In the genomic region with DNA sequence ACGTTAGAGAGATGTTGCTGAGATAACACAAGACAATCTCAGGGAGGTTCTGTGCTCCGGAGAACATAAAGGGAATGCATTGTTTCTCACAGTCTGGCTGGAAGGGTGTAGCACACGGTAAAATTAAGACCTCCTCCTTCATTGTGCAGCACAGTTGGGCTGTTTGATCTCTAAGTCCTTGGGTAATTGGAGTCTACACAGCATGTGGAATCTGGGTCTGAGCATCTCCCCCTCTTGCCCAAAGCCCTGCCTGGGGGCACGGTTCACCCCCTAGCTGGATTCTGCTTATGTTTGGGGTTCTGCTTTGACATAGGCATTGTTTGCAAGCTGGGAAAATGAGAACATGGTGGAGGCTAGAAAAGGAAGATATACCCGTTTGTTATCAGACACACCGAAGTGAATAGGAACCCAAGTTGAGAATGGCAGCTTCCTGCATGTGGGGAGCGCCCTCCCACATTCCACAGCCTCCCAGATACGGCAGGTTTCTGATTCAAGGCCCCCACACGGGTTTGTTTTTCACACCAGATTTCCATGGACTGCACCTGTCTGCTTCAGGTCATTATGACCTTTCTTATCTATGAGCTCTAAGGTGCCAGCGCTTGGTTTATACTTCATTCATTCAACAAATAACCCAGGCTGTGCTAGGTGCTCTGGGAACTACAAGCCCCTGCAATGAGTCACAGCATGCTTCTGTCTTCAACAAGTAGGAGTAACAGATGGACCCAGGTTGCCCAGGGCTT, we compare ENCODE assay signal across 14 mouse cellular contexts.
DNase-seq lines count a peak whose midpoint lies in the region; ATAC-seq and TF ChIP-seq lines count a peak whose summit lies in the region.
"Had no signal": no experiment of that assay in that cellular context is flagged by ENCODE, and none has a peak within 500 bp of the region (broad histone marks: within the 10 kb centered on the region; RNA-seq: fewer than 3 reads in every experiment).

No protein-coding gene starts in this region.

- WGBS in kidney, embryonic 16.5 days, result 42% methylated on average over 10 of the region's 10 CpGs
- WGBS in embryonic facial prominence, embryonic 13.5 days, result 26% methylated on average over 10 of the region's 10 CpGs
- 45% methylated on average over 10 of the region's 10 CpGs for WGBS in limb, embryonic 14.5 days

- peaks cover 32% of the 10 kb centered on the region for H3K4me1 ChIP-seq in kidney, embryonic 16.5 days (ENCODE audit: insufficient read depth, low read length)
- H3K4me1 ChIP-seq in embryonic facial prominence, embryonic 13.5 days, result peaks cover 40% of the 10 kb centered on the region
- H3K4me1 ChIP-seq in limb, embryonic 14.5 days (ENCODE audit: control insufficient read depth, insufficient read depth, low read length), result peaks cover 8% of the 10 kb centered on the region; the same call in 1 of the 2 replicates

- H3K9ac ChIP-seq in kidney, embryonic 16.5 days (replicated peaks; ENCODE audit: low read length), result no peak overlapping the region
- no peak overlapping the region for H3K9ac ChIP-seq in embryonic facial prominence, embryonic 13.5 days
- H3K9ac ChIP-seq in limb, embryonic 14.5 days (ENCODE audit: low read depth, low read length, severe bottlenecking), result peak overlapping the region; percentile 34; the same call in 1 of the 2 replicates
- H3K9ac ChIP-seq: hindbrain, embryonic 13.5 days; liver, embryonic 15.5 days had no signal

- ATAC-seq in kidney, embryonic 16.5 days (ENCODE audit: low FRiP score, low TSS enrichment), result no peak
- ATAC-seq in embryonic facial prominence, embryonic 13.5 days (ENCODE audit: insufficient number of reproducible peaks, insufficient read depth, low FRiP score, low TSS enrichment, low read depth), result no peak
- no peak for ATAC-seq in limb, embryonic 14.5 days (ENCODE audit: low FRiP score, low read depth)
- no peak for ATAC-seq in megakaryocyte progenitor cell, adult 5-6 weeks (replicated peaks; ENCODE audit: poor library complexity)
- ATAC-seq: CD4-positive, CD25-positive, alpha-beta regulatory T cell, adult 4 months had no signal

- H3K9me3 ChIP-seq in kidney, embryonic 16.5 days (ENCODE audit: low read length), result no peaks in the 10 kb centered on the region
- H3K9me3 ChIP-seq in embryonic facial prominence, embryonic 13.5 days, result no peaks in the 10 kb centered on the region
- H3K9me3 ChIP-seq in limb, embryonic 14.5 days (ENCODE audit: control insufficient read depth, low read length), result no peaks in the 10 kb centered on the region
- H3K9me3 ChIP-seq: hindbrain, embryonic 13.5 days; liver, embryonic 15.5 days had no signal

- H3K27ac ChIP-seq in kidney, embryonic 16.5 days (ENCODE audit: low read length), result no peak overlapping the region
- peak overlapping the region; percentile 44; the same call in 1 of the 2 replicates for H3K27ac ChIP-seq in embryonic facial prominence, embryonic 13.5 days
- H3K27ac ChIP-seq in limb, embryonic 14.5 days (replicated peaks; ENCODE audit: low read depth, low read length), result no peak overlapping the region
- H3K27ac ChIP-seq: hindbrain, embryonic 13.5 days; liver, embryonic 15.5 days had no signal

- H3K4me2 ChIP-seq in kidney, embryonic 16.5 days (replicated peaks; ENCODE audit: low read depth, low read length), result peak overlapping the region; percentile 35
- peak overlapping the region; percentile 48 for H3K4me2 ChIP-seq in embryonic facial prominence, embryonic 13.5 days
- H3K4me2 ChIP-seq in limb, embryonic 14.5 days (replicated peaks; ENCODE audit: low read depth, low read length, severe bottlenecking), result peak overlapping the region; percentile 30
- H3K4me2 ChIP-seq: hindbrain, embryonic 13.5 days; liver, embryonic 15.5 days had no signal

- H3K27me3 ChIP-seq in kidney, embryonic 16.5 days (ENCODE audit: insufficient read depth, low read length), result peaks cover 25% of the 10 kb centered on the region
- peaks cover 74% of the 10 kb centered on the region for H3K27me3 ChIP-seq in embryonic facial prominence, embryonic 13.5 days
- H3K27me3 ChIP-seq in limb, embryonic 14.5 days (ENCODE audit: control insufficient read depth, insufficient read depth, low read length), result peaks cover 37% of the 10 kb centered on the region

- peak overlapping the region; percentile 18; the same call in 1 of the 2 replicates for H3K4me3 ChIP-seq in kidney, embryonic 16.5 days (ENCODE audit: low read length)
- peak overlapping the region; percentile 27 for H3K4me3 ChIP-seq in embryonic facial prominence, embryonic 13.5 days
- peak overlapping the region; percentile 21 for H3K4me3 ChIP-seq in limb, embryonic 14.5 days (replicated peaks; ENCODE audit: low read length)
- H3K4me3 ChIP-seq: hindbrain, embryonic 13.5 days; liver, embryonic 15.5 days had no signal

- no peaks in the 10 kb centered on the region for H3K36me3 ChIP-seq in kidney, embryonic 16.5 days (ENCODE audit: insufficient read depth, low read length)
- no peaks in the 10 kb centered on the region for H3K36me3 ChIP-seq in embryonic facial prominence, embryonic 13.5 days
- H3K36me3 ChIP-seq in limb, embryonic 14.5 days (ENCODE audit: control insufficient read depth, insufficient read depth, low read length), result no peaks in the 10 kb centered on the region
- H3K36me3 ChIP-seq: hindbrain, embryonic 13.5 days; liver, embryonic 15.5 days had no signal

- no peak for DNase-seq in kidney, adult 11 months
- DNase-seq in ZHBTc4 (ENCODE audit: low read depth, low spot score), result peak; percentile 45
- no peak for DNase-seq in limb, embryonic 14.5 days (ENCODE audit: low spot score)
- no peak for DNase-seq in thymus, adult 18-20 months
- DNase-seq: cerebellum, adult 2 months; gastrocnemius, postnatal 25 days; kidney, postnatal 10 days; right cerebral cortex, postnatal 25 days had no signal

- no peak for TF ChIP-seq POLR2A in limb, embryonic 14.5 days (IDR thresholded peaks at IDR 0.05; ENCODE audit: borderline replicate concordance, extremely low read depth, insufficient read depth, insufficient read length)
